Mouse (Mus musculus) G1E (cell line): ENCODE data around the gene Stil. TPM values are rescaled to one million over a fixed set of nuclear protein-coding genes. Genes with fewer than 3 reads are reported as not detected.

Experiments
- ATAC-seq: 2 replicates; pipeline ENCODE4 v1.8.0; 2016; ENCODE audit warnings: mild to moderate bottlenecking; ENCODE audit not compliant: insufficient number of reproducible peaks, poor library complexity, low FRiP score, severe bottlenecking; ENCODE audit errors: extremely low read depth
- DNase-seq: peaks from one replicate; pipeline ENCODE4 v3.0.0; 2012; ENCODE audit warnings: low spot score
- H3K27me3 ChIP-seq: 2 replicates; pipeline ENCODE4 v1.6.1; 2012; ENCODE audit warnings: mild to moderate bottlenecking, low read length, inconsistent platforms; ENCODE audit not compliant: insufficient read depth
- H3K36me3 ChIP-seq: replicated peaks from 2 replicates; pipeline ENCODE3; 2012; ENCODE audit warnings: mild to moderate bottlenecking, inconsistent platforms
- H3K4me1 ChIP-seq: 2 replicates; pipeline ENCODE4 v1.6.1; 2012; ENCODE audit warnings: low read depth, low read length, inconsistent platforms, mixed read lengths; ENCODE audit not compliant: insufficient read depth
- H3K4me3 ChIP-seq: 2 replicates; pipeline ENCODE4 v1.5.1; 2012; ENCODE audit warnings: low read depth, mild to moderate bottlenecking, inconsistent platforms, low read length, moderate library complexity, mixed read lengths
- H3K9me3 ChIP-seq: replicated peaks from 2 replicates; pipeline ENCODE4 v1.6.1; 2012; ENCODE audit warnings: inconsistent platforms
- CTCF ChIP-seq: IDR thresholded peaks from 2 replicates; pipeline ENCODE4 v1.5.1; 2012; ENCODE audit warnings: low read depth, low read length, inconsistent platforms, mixed read lengths
- GATA1 ChIP-seq: IDR thresholded peaks from 2 replicates; pipeline ENCODE4 v1.6.1; 2012; ENCODE audit warnings: borderline replicate concordance, low read length, inconsistent platforms, mixed read lengths
- GATA2 ChIP-seq: IDR thresholded peaks from 2 replicates; pipeline ENCODE4 v1.6.1; 2012; ENCODE audit warnings: low read depth, low read length, inconsistent platforms, borderline replicate concordance
- POLR2AphosphoS5 ChIP-seq: IDR thresholded peaks from 2 replicates; pipeline ENCODE4 v1.6.1; 2012; ENCODE audit warnings: low read depth, low read length, inconsistent platforms; ENCODE audit not compliant: insufficient replicate concordance
- TAL1 ChIP-seq: conservative IDR thresholded peaks from 2 replicates; pipeline ENCODE4 v1.6.1; 2012; ENCODE audit warnings: low read depth, low read length, inconsistent platforms, mixed read lengths
- polyA plus RNA-seq: library from polyadenylated mRNA; stranded (reverse); fragments of >175 nt; gene quantifications from 2 replicates; pipeline ENCODE4 v1.2.3, GENCODE M21; 2012
- total RNA-seq, 2 experiments: library from RNA; stranded (forward) in 1 of 2; stranded (reverse) in 1 of 2; fragments of 200-1000 nt in 1 of 2; fragments of >200 nt in 1 of 2; fragmentation: Nextera tagmentation in 1 of 2; gene quantifications; 2 replicates each; pipeline ENCODE4 v1.2.3; 2014 to 2017

Stil gene
- total and polyA plus RNA-seq, 3 experiments, result 4.0 to 93.1 (median 26.0) TPM

DNA sequence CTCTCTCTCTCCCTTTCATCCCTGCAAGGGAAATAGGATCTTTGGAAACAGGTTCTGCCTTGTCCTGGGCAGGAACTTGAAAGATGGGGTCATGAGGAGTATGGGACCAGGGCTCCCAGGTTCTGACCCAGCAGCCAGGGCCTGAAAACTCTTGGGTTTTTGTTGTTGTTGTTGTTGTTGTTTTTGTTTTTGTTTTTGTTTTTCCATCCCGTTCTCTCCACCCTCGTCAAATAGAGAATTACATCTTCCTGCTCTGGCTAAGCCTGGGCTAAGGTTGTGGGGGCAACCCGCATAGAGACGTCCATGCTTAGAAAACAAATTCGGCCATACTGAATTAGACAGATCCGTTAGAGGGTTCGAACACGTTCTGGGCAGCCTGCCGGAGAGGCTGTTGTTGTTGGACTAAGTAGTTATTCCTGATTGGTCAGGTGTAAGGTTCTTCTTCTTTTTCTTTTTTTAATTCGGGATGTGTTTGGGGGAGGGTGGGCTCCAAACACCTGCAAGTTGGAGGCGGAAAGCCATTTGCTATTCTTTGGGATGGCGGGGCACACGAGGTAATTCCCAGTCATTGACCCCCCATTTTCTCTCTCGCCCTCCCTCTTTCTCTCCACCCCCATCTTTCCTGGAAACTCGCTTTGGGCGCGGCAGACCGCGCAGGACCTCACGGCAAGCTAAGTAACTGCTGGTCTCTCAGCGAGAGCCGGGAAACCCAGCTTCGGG, 59.1 kb downstream of the Stil start:
- DNase-seq (no peak), ATAC-seq (0 out of 2 replicates have a peak, but pooled peaks have one; percentile 4)
- H3K4me1 ChIP-seq, result peaks cover 51% of the 10 kb centered on the region
- peaks cover 35% of the 10 kb centered on the region for H3K36me3 ChIP-seq
- no peak for TF ChIP-seq GATA2
- TF ChIP-seq GATA1, result no peak
- TF ChIP-seq POLR2AphosphoS5, result no peak
- no peak for TF ChIP-seq CTCF
- TF ChIP-seq TAL1, result no peak
- H3K9me3 ChIP-seq, result no peaks in the 10 kb centered on the region
- H3K27me3 ChIP-seq, result no peaks in the 10 kb centered on the region
- peak overlapping the region; percentile 93 for H3K4me3 ChIP-seq

- H3K36me3 ChIP-seq, result peaks cover 43% of the 10 kb centered on the region
- no peaks in the 10 kb centered on the region for H3K9me3 ChIP-seq
- DNase-seq, result no peak
- H3K27me3 ChIP-seq, result no peaks in the 10 kb centered on the region
- H3K4me3 ChIP-seq, result peak overlapping the region; percentile 93
- no peak for TF ChIP-seq POLR2AphosphoS5
- no peak for TF ChIP-seq GATA2
- TF ChIP-seq GATA1, result no peak
- TF ChIP-seq TAL1, result no peak
- no peak for TF ChIP-seq CTCF
- H3K4me1 ChIP-seq, result peaks cover 51% of the 10 kb centered on the region
- ATAC-seq, result no peak
These were observed 59.9 kb downstream of the Stil start for GRCm38 (mm10) chr4:115059871-115060270.

- no peaks in the 10 kb centered on the region for H3K9me3 ChIP-seq
- DNase-seq, result no peak
- peak overlapping the region; percentile 93 for H3K4me3 ChIP-seq
- peaks cover 51% of the 10 kb centered on the region for H3K4me1 ChIP-seq
- peaks cover 52% of the 10 kb centered on the region for H3K36me3 ChIP-seq
- no peaks in the 10 kb centered on the region for H3K27me3 ChIP-seq
- TF ChIP-seq GATA2, result no peak
- TF ChIP-seq TAL1, result no peak
- no peak for TF ChIP-seq CTCF
- no peak for TF ChIP-seq POLR2AphosphoS5
- no peak for TF ChIP-seq GATA1
- ATAC-seq, result no peak
These were observed 60.8 kb downstream of the Stil start for GRCm38 (mm10) chr4:115060753-115061152.

DNA sequence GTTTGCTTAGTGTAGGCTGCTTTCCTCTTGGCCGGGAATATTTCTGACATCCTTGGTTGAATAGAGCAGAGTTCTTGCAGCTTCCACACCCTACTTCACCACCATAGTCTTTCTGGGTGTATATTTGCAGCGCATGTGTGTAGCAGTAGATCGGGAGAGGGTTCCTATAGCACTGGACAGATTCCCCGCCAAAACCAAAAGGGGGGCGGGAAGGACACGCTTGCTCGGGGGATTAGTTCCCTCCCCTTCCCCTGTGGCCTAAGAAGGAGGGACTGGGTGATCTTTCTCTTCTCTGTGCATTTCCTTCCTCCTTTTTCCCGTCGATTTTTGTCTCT, 62.5 kb downstream of the Stil start:
- ATAC-seq (peak; percentile 41), DNase-seq (no peak)
- no peaks in the 10 kb centered on the region for H3K27me3 ChIP-seq
- TF ChIP-seq POLR2AphosphoS5, result 0 out of 2 replicates have a peak, but pooled peaks have one; percentile 34
- no peak for TF ChIP-seq CTCF
- no peak for TF ChIP-seq GATA2
- no peak for TF ChIP-seq GATA1
- no peak for TF ChIP-seq TAL1
- peak overlapping the region; percentile 80 for H3K4me3 ChIP-seq
- H3K9me3 ChIP-seq, result no peaks in the 10 kb centered on the region
- peaks cover 61% of the 10 kb centered on the region for H3K4me1 ChIP-seq
- H3K36me3 ChIP-seq, result peaks cover 69% of the 10 kb centered on the region

DNA sequence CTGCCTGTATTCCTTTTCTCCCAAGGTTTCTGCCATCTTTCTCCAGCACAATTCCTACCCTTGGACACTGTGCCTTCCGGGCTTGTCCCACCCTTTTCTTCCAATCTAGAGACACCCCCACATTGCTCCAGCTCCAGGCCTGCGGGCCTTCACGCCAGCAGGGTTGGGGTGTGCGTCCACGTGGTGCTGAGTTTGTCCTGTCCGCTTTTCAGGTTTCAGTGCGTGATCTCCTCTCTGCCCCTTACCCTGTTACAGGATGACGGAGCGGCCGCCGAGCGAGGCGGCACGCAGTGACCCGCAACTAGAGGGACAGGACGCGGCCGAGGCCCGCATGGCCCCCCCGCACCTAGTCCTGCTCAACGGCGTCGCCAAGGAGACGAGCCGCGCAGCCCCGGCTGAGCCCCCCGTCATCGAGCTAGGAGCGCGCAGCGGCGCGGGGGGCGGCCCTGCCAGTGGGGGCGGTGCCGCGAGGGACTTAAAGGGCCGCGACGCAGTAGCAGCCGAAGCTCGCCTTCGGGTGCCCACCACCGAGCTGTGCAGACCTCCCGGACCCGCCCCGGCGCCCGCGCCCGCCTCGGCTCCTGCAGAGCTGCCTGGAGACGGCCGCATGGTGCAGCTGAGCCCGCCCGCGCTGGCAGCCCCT, 63.0 kb downstream of the Stil start:
- Histone ChIP-seq H3K4me3 (peak overlapping the region; percentile 80), H3K27me3 (no peaks in the 10 kb centered on the region), H3K4me1 (peaks cover 66% of the 10 kb centered on the region), H3K9me3 (no peaks in the 10 kb centered on the region), H3K36me3 (peaks cover 74% of the 10 kb centered on the region)
- TF ChIP-seq GATA1 (no peak), CTCF (no peak), POLR2AphosphoS5 (no peak), GATA2 (no peak), TAL1 (no peak)
- DNase-seq (no peak), ATAC-seq (peak; percentile 2; the same call in 1 of the 2 replicates)

- TF ChIP-seq POLR2AphosphoS5 (0 out of 2 replicates have a peak, but pooled peaks have one; percentile 57), TAL1 (no peak)
- ATAC-seq, result no peak; the same call in 1 of the 2 replicates
- H3K4me1 ChIP-seq, result peaks cover 73% of the 10 kb centered on the region
These were observed 63.7 kb downstream of the Stil start for GRCm38 (mm10) chr4:115063518-115064239.

More at GRCm38 (mm10) chr4:115063518-115064239, 63.7 kb downstream of the Stil start:
- Histone ChIP-seq H3K4me3 (peak overlapping the region; percentile 80), H3K27me3 (no peaks in the 10 kb centered on the region), H3K9me3 (no peaks in the 10 kb centered on the region), H3K36me3 (peaks cover 81% of the 10 kb centered on the region)
- no peak for DNase-seq
